Mouse (Mus musculus): ENCODE measurements around the gene Ube2v1. TPM values are rescaled to one million over a fixed set of nuclear protein-coding genes. Genes with fewer than 3 reads are reported as not detected.

The Ube2v1 gene
- polyA plus RNA-seq (2015; fragmentation: Nextera tagmentation; extraction: Ambion mirVana), result 206 and 234 TPM in 2 replicates

DNA sequence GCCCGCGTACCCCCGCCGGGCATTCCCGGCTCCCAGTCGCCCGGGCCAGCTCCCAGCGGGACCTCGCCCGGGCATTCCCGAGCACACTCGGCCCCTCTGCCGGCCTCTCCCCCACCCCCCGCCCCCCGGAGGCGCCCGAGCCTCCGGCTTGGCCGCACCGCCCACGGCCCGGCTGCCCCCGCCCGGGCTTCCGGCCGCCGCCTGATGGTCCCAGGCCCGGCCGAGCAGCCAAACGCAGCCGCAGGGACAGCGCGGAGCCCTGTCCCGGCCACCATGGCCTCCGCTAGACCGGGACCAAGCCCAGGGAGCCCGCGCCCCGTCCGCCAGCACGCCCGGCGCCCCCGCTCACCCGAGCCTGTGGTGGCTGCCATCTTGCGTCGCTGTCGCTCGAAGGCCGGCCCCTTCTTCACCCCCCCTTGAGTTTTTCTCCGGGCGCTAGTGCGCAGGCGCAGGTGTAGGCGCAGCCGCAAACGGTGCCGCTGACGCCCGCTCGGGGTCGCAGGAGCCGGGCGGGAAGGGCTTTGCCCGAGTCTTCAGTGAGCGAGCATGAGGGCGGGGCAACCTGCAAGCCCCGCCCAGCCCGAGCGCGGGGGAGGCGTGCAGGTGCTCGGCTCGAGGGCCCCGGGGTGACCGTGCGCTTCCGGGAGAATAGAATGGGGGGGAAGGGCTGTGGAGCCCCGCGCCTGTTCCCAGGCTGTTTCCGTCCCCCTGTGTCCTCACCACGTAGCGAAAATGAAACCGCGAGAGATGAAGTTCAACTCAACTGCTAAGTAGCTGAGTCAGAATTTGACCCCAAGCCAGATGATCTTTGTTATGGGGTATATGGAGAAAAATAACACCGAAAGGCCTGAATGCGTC is at the start of gene Ube2v1:
TSS of gene Ube2v1 (minus strand) at position 505 of the 858 bp plus-strand sequence.

DNA sequence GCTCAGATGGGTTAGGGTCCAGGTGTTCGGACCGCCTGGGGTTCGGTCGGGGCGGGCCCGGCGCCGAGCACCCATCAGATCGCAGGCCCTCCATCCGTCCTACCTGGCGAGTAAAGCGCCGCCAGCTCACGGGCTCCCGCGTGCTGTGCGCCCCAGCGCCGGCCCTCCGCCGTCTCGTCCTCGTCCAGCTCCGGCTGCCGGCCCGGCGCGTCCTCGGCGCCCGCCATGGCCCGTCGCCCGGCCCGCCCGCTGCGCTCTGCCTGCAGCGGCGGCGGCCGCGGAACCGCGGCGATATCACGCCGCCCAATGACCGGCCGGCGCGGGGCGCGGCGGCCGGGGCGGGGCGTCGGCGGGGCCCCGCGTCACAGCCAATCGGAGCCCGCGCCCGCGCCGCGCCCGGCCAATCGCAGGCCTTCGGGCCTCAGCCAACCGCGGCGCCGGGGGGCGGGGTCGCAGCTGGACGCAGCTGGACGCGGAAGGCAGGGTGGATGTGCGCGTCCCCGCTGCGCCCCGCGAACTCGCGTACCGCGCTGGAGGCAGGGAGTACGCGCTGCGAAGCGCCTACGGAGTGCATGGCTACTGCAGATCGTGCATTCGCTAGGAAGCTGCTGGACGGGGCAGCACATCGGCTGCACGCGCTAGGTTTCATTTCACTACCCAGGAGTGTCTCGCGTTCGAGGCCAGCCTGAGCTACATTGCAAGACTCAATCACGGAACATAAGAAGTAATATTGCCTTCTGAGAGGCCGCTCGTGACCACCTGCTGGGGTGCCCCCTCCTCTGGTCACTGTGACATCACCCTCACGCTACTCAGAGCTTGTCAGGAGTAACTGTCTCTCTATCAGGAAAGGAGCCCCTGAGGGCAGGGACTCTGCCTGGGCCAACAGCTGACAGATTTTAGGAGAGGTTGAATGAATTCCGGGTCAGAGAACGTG is 29.6 kb upstream of the Ube2v1 start, which contains the start of gene Gm20431:
TSS of gene Gm20431 (minus strand) at position 227 of the 934 bp plus-strand sequence.

Small RNA genes lying within 50 kb of the gene (microRNA-seq; reads per million reads assigned to microRNA genes)
- not detected for gene Gm22355

Other genes with a start within 250 kb of the Ube2v1 start
- 10.6 and 11.5 TPM in 2 replicates for gene Slc9a8, start 210.4 kb downstream of the Ube2v1 start, polyA plus RNA-seq (2015; fragmentation: Nextera tagmentation; extraction: Ambion mirVana)
- 54.8 and 61.5 TPM in 2 replicates for gene Rnf114, start 139.4 kb downstream of the Ube2v1 start, polyA plus RNA-seq (2015; fragmentation: Nextera tagmentation; extraction: Ambion mirVana)
- gene Spata2, start 139.2 kb downstream of the Ube2v1 start, polyA plus RNA-seq (2015; fragmentation: Nextera tagmentation; extraction: Ambion mirVana), result 7.4 and 7.6 TPM in 2 replicates
- 33.0 and 34.0 TPM in 2 replicates for gene Snai1, start 93.9 kb downstream of the Ube2v1 start, polyA plus RNA-seq (2015; fragmentation: Nextera tagmentation; extraction: Ambion mirVana)
- 4.0 and 6.2 TPM in 2 replicates for gene Gm20431, start 29.4 kb upstream of the Ube2v1 start, polyA plus RNA-seq (2015; fragmentation: Nextera tagmentation; extraction: Ambion mirVana)
- 25.6 and 46.3 TPM in 2 replicates for gene Cebpb, start 56.8 kb upstream of the Ube2v1 start, polyA plus RNA-seq (2015; fragmentation: Nextera tagmentation; extraction: Ambion mirVana)
- 26.1 and 31.0 TPM in 2 replicates for gene Tmem189, start 57.7 kb upstream of the Ube2v1 start, polyA plus RNA-seq (2015; fragmentation: Nextera tagmentation; extraction: Ambion mirVana)